Mouse (Mus musculus): Measurements from ENCODE around the gene Mgst2. TPM values are rescaled to one million over a fixed set of nuclear protein-coding genes. Genes with fewer than 3 reads are reported as not detected.

Gene Mgst2
- polyA plus RNA-seq, 1 experiment, result 5.3 TPM

- no peak for TF ChIP-seq CTCF (IDR thresholded peaks at IDR 0.05; ENCODE audit: control insufficient read depth, insufficient read depth, insufficient replicate concordance, low read depth, low read length)
- no peak for TF ChIP-seq POLR2A (IDR thresholded peaks at IDR 0.05; ENCODE audit: control insufficient read depth, low read depth, low read length)
- H3K27ac ChIP-seq (ENCODE audit: control insufficient read depth, insufficient read depth, low read depth, low read length), result no peak overlapping the region
- H3K4me1 ChIP-seq (ENCODE audit: control insufficient read depth, insufficient read depth, low read length), result no peaks in the 10 kb centered on the region
- H3K4me3 ChIP-seq (ENCODE audit: control insufficient read depth, low read depth, low read length), result no peak overlapping the region
- H3K27me3 ChIP-seq (ENCODE audit: control insufficient read depth, insufficient read depth, low read length), result no peaks in the 10 kb centered on the region
- H3K36me3 ChIP-seq (ENCODE audit: control insufficient read depth, insufficient read depth, low read length), result no peaks in the 10 kb centered on the region
Observed at GRCm38 (mm10) chr3:51719982-51720381, 59.8 kb downstream of the Mgst2 start.

- no peaks in the 10 kb centered on the region for H3K27me3 ChIP-seq (ENCODE audit: control insufficient read depth, insufficient read depth, low read length)
- no peak overlapping the region for H3K4me3 ChIP-seq (ENCODE audit: control insufficient read depth, low read depth, low read length)
- H3K27ac ChIP-seq (ENCODE audit: control insufficient read depth, insufficient read depth, low read depth, low read length), result no peak overlapping the region
- TF ChIP-seq POLR2A (IDR thresholded peaks at IDR 0.05; ENCODE audit: control insufficient read depth, low read depth, low read length) (no peak), CTCF (IDR thresholded peaks at IDR 0.05; ENCODE audit: control insufficient read depth, insufficient read depth, insufficient replicate concordance, low read depth, low read length) (no peak)
- no peaks in the 10 kb centered on the region for H3K36me3 ChIP-seq (ENCODE audit: control insufficient read depth, insufficient read depth, low read length)
- no peaks in the 10 kb centered on the region for H3K4me1 ChIP-seq (ENCODE audit: control insufficient read depth, insufficient read depth, low read length)
Observed at GRCm38 (mm10) chr3:51726257-51726656, 66.1 kb downstream of the Mgst2 start.

- H3K27ac ChIP-seq (ENCODE audit: control insufficient read depth, insufficient read depth, low read depth, low read length), result no peak overlapping the region
- no peaks in the 10 kb centered on the region for H3K4me1 ChIP-seq (ENCODE audit: control insufficient read depth, insufficient read depth, low read length)
- H3K36me3 ChIP-seq (ENCODE audit: control insufficient read depth, insufficient read depth, low read length), result no peaks in the 10 kb centered on the region
- no peak for TF ChIP-seq CTCF (IDR thresholded peaks at IDR 0.05; ENCODE audit: control insufficient read depth, insufficient read depth, insufficient replicate concordance, low read depth, low read length)
- no peak for TF ChIP-seq POLR2A (IDR thresholded peaks at IDR 0.05; ENCODE audit: control insufficient read depth, low read depth, low read length)
- H3K27me3 ChIP-seq (ENCODE audit: control insufficient read depth, insufficient read depth, low read length), result no peaks in the 10 kb centered on the region
- H3K4me3 ChIP-seq (ENCODE audit: control insufficient read depth, low read depth, low read length), result no peak overlapping the region
Observed at GRCm38 (mm10) chr3:51727487-51727886, 67.3 kb downstream of the Mgst2 start.

- no peak overlapping the region for H3K4me3 ChIP-seq (ENCODE audit: control insufficient read depth, low read depth, low read length)
- H3K4me1 ChIP-seq (ENCODE audit: control insufficient read depth, insufficient read depth, low read length), result no peaks in the 10 kb centered on the region
- H3K36me3 ChIP-seq (ENCODE audit: control insufficient read depth, insufficient read depth, low read length), result no peaks in the 10 kb centered on the region
- TF ChIP-seq CTCF (IDR thresholded peaks at IDR 0.05; ENCODE audit: control insufficient read depth, insufficient read depth, insufficient replicate concordance, low read depth, low read length), result no peak
- no peak for TF ChIP-seq POLR2A (IDR thresholded peaks at IDR 0.05; ENCODE audit: control insufficient read depth, low read depth, low read length)
- H3K27me3 ChIP-seq (ENCODE audit: control insufficient read depth, insufficient read depth, low read length), result no peaks in the 10 kb centered on the region
- H3K27ac ChIP-seq (ENCODE audit: control insufficient read depth, insufficient read depth, low read depth, low read length), result no peak overlapping the region
Observed at GRCm38 (mm10) chr3:51727968-51728367, 67.8 kb downstream of the Mgst2 start.

- no peaks in the 10 kb centered on the region for H3K36me3 ChIP-seq (ENCODE audit: control insufficient read depth, insufficient read depth, low read length)
- H3K4me1 ChIP-seq (ENCODE audit: control insufficient read depth, insufficient read depth, low read length), result no peaks in the 10 kb centered on the region
- H3K27ac ChIP-seq (ENCODE audit: control insufficient read depth, insufficient read depth, low read depth, low read length), result no peak overlapping the region
- H3K27me3 ChIP-seq (ENCODE audit: control insufficient read depth, insufficient read depth, low read length), result no peaks in the 10 kb centered on the region
- no peak for TF ChIP-seq POLR2A (IDR thresholded peaks at IDR 0.05; ENCODE audit: control insufficient read depth, low read depth, low read length)
- no peak for TF ChIP-seq CTCF (IDR thresholded peaks at IDR 0.05; ENCODE audit: control insufficient read depth, insufficient read depth, insufficient replicate concordance, low read depth, low read length)
- H3K4me3 ChIP-seq (ENCODE audit: control insufficient read depth, low read depth, low read length), result no peak overlapping the region
Observed at GRCm38 (mm10) chr3:51728456-51728855, 68.3 kb downstream of the Mgst2 start.

- Histone ChIP-seq H3K27ac (ENCODE audit: control insufficient read depth, insufficient read depth, low read depth, low read length) (no peak overlapping the region), H3K27me3 (ENCODE audit: control insufficient read depth, insufficient read depth, low read length) (no peaks in the 10 kb centered on the region), H3K36me3 (ENCODE audit: control insufficient read depth, insufficient read depth, low read length) (no peaks in the 10 kb centered on the region), H3K4me1 (ENCODE audit: control insufficient read depth, insufficient read depth, low read length) (no peaks in the 10 kb centered on the region; the same call in 1 of the 2 replicates), H3K4me3 (ENCODE audit: control insufficient read depth, low read depth, low read length) (no peak overlapping the region)
- TF ChIP-seq CTCF (IDR thresholded peaks at IDR 0.05; ENCODE audit: control insufficient read depth, insufficient read depth, insufficient replicate concordance, low read depth, low read length) (no peak), POLR2A (IDR thresholded peaks at IDR 0.05; ENCODE audit: control insufficient read depth, low read depth, low read length) (no peak)
Observed at GRCm38 (mm10) chr3:51729109-51729918, 69.2 kb downstream of the Mgst2 start.

- H3K4me3 ChIP-seq (ENCODE audit: control insufficient read depth, low read depth, low read length), result no peak overlapping the region
- H3K36me3 ChIP-seq (ENCODE audit: control insufficient read depth, insufficient read depth, low read length), result no peaks in the 10 kb centered on the region
- TF ChIP-seq POLR2A (IDR thresholded peaks at IDR 0.05; ENCODE audit: control insufficient read depth, low read depth, low read length), result no peak
- no peak for TF ChIP-seq CTCF (IDR thresholded peaks at IDR 0.05; ENCODE audit: control insufficient read depth, insufficient read depth, insufficient replicate concordance, low read depth, low read length)
- H3K27ac ChIP-seq (ENCODE audit: control insufficient read depth, insufficient read depth, low read depth, low read length), result no peak overlapping the region
- H3K27me3 ChIP-seq (ENCODE audit: control insufficient read depth, insufficient read depth, low read length), result no peaks in the 10 kb centered on the region
- no peaks in the 10 kb centered on the region; the same call in 1 of the 2 replicates for H3K4me1 ChIP-seq (ENCODE audit: control insufficient read depth, insufficient read depth, low read length)
Observed at GRCm38 (mm10) chr3:51730662-51731061, 70.5 kb downstream of the Mgst2 start.

Measured in testis, adult 2 months (tissue).